Comparison of ENCODE assay signal across 18 mouse cellular contexts in genomic region chr4:71129306-71129705, GRCm38 (mm10).
DNase-seq lines count a peak whose midpoint lies in the region; ATAC-seq and TF ChIP-seq lines count a peak whose summit lies in the region.
"Had no signal": no experiment of that assay in that cellular context is flagged by ENCODE, and none has a peak within 500 bp of the region (broad histone marks: within the 10 kb centered on the region; RNA-seq: fewer than 3 reads in every experiment).

No protein-coding gene starts in this region.

- DNase-seq in forebrain, embryonic 14.5 days (ENCODE audit: low spot score) = peak; percentile 74
- no peak for DNase-seq in forebrain, embryonic 11.5 days (ENCODE audit: low spot score)
- DNase-seq in kidney, postnatal 14 days = peak; percentile 7
- no peak for DNase-seq in kidney, adult 11 months
- DNase-seq in midbrain, postnatal 0 days (ENCODE audit: low spot score) = peak; percentile 49
- DNase-seq in limb, embryonic 14.5 days (ENCODE audit: low spot score) = peak; percentile 65
- DNase-seq in retina, embryonic 14.5 days (ENCODE audit: low spot score) = no peak
- DNase-seq: adrenal gland, adult 8-10 months; cerebellum, adult 18-20 months; gastrocnemius, postnatal 14 days; right cerebral cortex, adult 18-20 months; spleen, adult 18-20 months; thymus, adult 18-20 months had no signal

- no peak overlapping the region for H3K27ac ChIP-seq in forebrain, embryonic 14.5 days (ENCODE audit: low read depth, low read length)
- H3K27ac ChIP-seq in forebrain, embryonic 11.5 days (ENCODE audit: low read depth, low read length) = no peak overlapping the region
- no peak overlapping the region for H3K27ac ChIP-seq in midbrain, postnatal 0 days (ENCODE audit: low read depth, low read length)
- H3K27ac ChIP-seq in midbrain, embryonic 16.5 days (ENCODE audit: low read length) = no peak overlapping the region
- H3K27ac ChIP-seq in limb, embryonic 14.5 days (replicated peaks; ENCODE audit: low read depth, low read length) = no peak overlapping the region
- H3K27ac ChIP-seq: hindbrain, embryonic 12.5 days; liver, embryonic 15.5 days had no signal

- no peak overlapping the region for H3K9ac ChIP-seq in forebrain, embryonic 14.5 days (ENCODE audit: low read length)
- no peak overlapping the region for H3K9ac ChIP-seq in forebrain, embryonic 11.5 days (ENCODE audit: low read length)
- H3K9ac ChIP-seq in midbrain, postnatal 0 days (replicated peaks; ENCODE audit: low read length, poor library complexity, severe bottlenecking) = no peak overlapping the region
- H3K9ac ChIP-seq in midbrain, embryonic 16.5 days (ENCODE audit: low read depth, low read length) = no peak overlapping the region
- H3K9ac ChIP-seq in limb, embryonic 14.5 days (ENCODE audit: low read depth, low read length, severe bottlenecking) = no peak overlapping the region
- H3K9ac ChIP-seq: hindbrain, embryonic 12.5 days; liver, embryonic 15.5 days had no signal

- WGBS in forebrain, embryonic 14.5 days = 31% methylated on average over 1 of the region's 1 CpGs
- 73% methylated on average over 1 of the region's 1 CpGs for WGBS in forebrain, embryonic 11.5 days
- 55% methylated on average over 1 of the region's 1 CpGs for WGBS in midbrain, postnatal 0 days
- WGBS in midbrain, embryonic 16.5 days = 56% methylated on average over 1 of the region's 1 CpGs
- 10% methylated on average over 1 of the region's 1 CpGs for WGBS in limb, embryonic 14.5 days

- no peaks in the 10 kb centered on the region for H3K27me3 ChIP-seq in forebrain, embryonic 14.5 days (replicated peaks; ENCODE audit: control insufficient read depth, insufficient read depth, low read length)
- H3K27me3 ChIP-seq in forebrain, embryonic 11.5 days (ENCODE audit: control insufficient read depth, insufficient read depth, low read length) = no peaks in the 10 kb centered on the region
- H3K27me3 ChIP-seq in midbrain, postnatal 0 days (ENCODE audit: insufficient read depth, low read length) = no peaks in the 10 kb centered on the region
- no peaks in the 10 kb centered on the region for H3K27me3 ChIP-seq in midbrain, embryonic 16.5 days (ENCODE audit: control insufficient read depth, insufficient read depth, low read depth, low read length)
- no peaks in the 10 kb centered on the region for H3K27me3 ChIP-seq in limb, embryonic 14.5 days (ENCODE audit: control insufficient read depth, insufficient read depth, low read length)
- H3K27me3 ChIP-seq: hindbrain, embryonic 12.5 days; liver, embryonic 15.5 days had no signal

- TF ChIP-seq CTCF in midbrain, postnatal 0 days (IDR thresholded peaks at IDR 0.05) = no peak

- peak; percentile 72 for ATAC-seq in forebrain, embryonic 14.5 days
- ATAC-seq in forebrain, embryonic 11.5 days (replicated peaks; ENCODE audit: low FRiP score) = no peak
- no peak for ATAC-seq in midbrain, postnatal 0 days (ENCODE audit: low FRiP score)
- no peak for ATAC-seq in midbrain, embryonic 16.5 days
- ATAC-seq in limb, embryonic 14.5 days (ENCODE audit: low FRiP score, low read depth) = no peak
- ATAC-seq: intestine, embryonic 16.5 days had no signal

- H3K4me1 ChIP-seq in forebrain, embryonic 14.5 days (ENCODE audit: control insufficient read depth, insufficient read depth, low read length) = 0 out of 2 replicates have a peak, but pooled peaks cover 2% of the 10 kb centered on the region
- no peaks in the 10 kb centered on the region for H3K4me1 ChIP-seq in forebrain, embryonic 11.5 days (replicated peaks; ENCODE audit: control insufficient read depth, insufficient read depth, low read length)
- H3K4me1 ChIP-seq in midbrain, postnatal 0 days (ENCODE audit: insufficient read depth, low read length) = no peaks in the 10 kb centered on the region
- peaks cover 3% of the 10 kb centered on the region; the same call in 1 of the 2 replicates for H3K4me1 ChIP-seq in midbrain, embryonic 16.5 days (ENCODE audit: control insufficient read depth, insufficient read depth, low read length)
- H3K4me1 ChIP-seq in limb, embryonic 14.5 days (ENCODE audit: control insufficient read depth, insufficient read depth, low read length) = peaks cover 10% of the 10 kb centered on the region
- H3K4me1 ChIP-seq: hindbrain, embryonic 12.5 days; liver, embryonic 15.5 days had no signal

- H3K4me2 ChIP-seq in forebrain, embryonic 14.5 days (ENCODE audit: low read length) = no peak overlapping the region
- no peak overlapping the region for H3K4me2 ChIP-seq in forebrain, embryonic 11.5 days (ENCODE audit: low read depth, low read length, severe bottlenecking)
- H3K4me2 ChIP-seq in midbrain, postnatal 0 days (ENCODE audit: low read depth, low read length, poor library complexity, severe bottlenecking) = no peak overlapping the region
- no peak overlapping the region for H3K4me2 ChIP-seq in midbrain, embryonic 16.5 days (ENCODE audit: low read length)
- no peak overlapping the region for H3K4me2 ChIP-seq in limb, embryonic 14.5 days (replicated peaks; ENCODE audit: low read depth, low read length, severe bottlenecking)
- H3K4me2 ChIP-seq: hindbrain, embryonic 12.5 days; liver, embryonic 15.5 days; midbrain, embryonic 11.5 days had no signal

- no peaks in the 10 kb centered on the region for H3K9me3 ChIP-seq in forebrain, embryonic 14.5 days (replicated peaks; ENCODE audit: control insufficient read depth, low read length)
- no peaks in the 10 kb centered on the region for H3K9me3 ChIP-seq in forebrain, embryonic 11.5 days (ENCODE audit: control insufficient read depth, low read length)
- H3K9me3 ChIP-seq in midbrain, postnatal 0 days (ENCODE audit: low read length) = no peaks in the 10 kb centered on the region
- no peaks in the 10 kb centered on the region for H3K9me3 ChIP-seq in midbrain, embryonic 16.5 days (replicated peaks; ENCODE audit: control insufficient read depth, low read length, poor library complexity, severe bottlenecking)
- no peaks in the 10 kb centered on the region for H3K9me3 ChIP-seq in limb, embryonic 14.5 days (ENCODE audit: control insufficient read depth, low read length)
- H3K9me3 ChIP-seq: hindbrain, embryonic 12.5 days; liver, embryonic 15.5 days had no signal

- H3K36me3 ChIP-seq in forebrain, embryonic 14.5 days (ENCODE audit: control insufficient read depth, insufficient read depth, low read length) = no peaks in the 10 kb centered on the region
- H3K36me3 ChIP-seq in forebrain, embryonic 11.5 days (ENCODE audit: control insufficient read depth, insufficient read depth, low read length) = no peaks in the 10 kb centered on the region
- no peaks in the 10 kb centered on the region for H3K36me3 ChIP-seq in midbrain, postnatal 0 days (ENCODE audit: insufficient read depth, low read length)
- no peaks in the 10 kb centered on the region for H3K36me3 ChIP-seq in midbrain, embryonic 16.5 days (ENCODE audit: control insufficient read depth, insufficient read depth, low read length)
- H3K36me3 ChIP-seq in limb, embryonic 14.5 days (ENCODE audit: control insufficient read depth, insufficient read depth, low read length) = no peaks in the 10 kb centered on the region
- H3K36me3 ChIP-seq: hindbrain, embryonic 12.5 days; liver, embryonic 15.5 days had no signal

- no peak for TF ChIP-seq POLR2A in limb, embryonic 14.5 days (IDR thresholded peaks at IDR 0.05; ENCODE audit: borderline replicate concordance, extremely low read depth, insufficient read depth, insufficient read length)

- H3K4me3 ChIP-seq in forebrain, embryonic 14.5 days (ENCODE audit: low read depth, low read length) = no peak overlapping the region
- H3K4me3 ChIP-seq in forebrain, embryonic 11.5 days (ENCODE audit: low read depth, low read length) = no peak overlapping the region
- H3K4me3 ChIP-seq in midbrain, postnatal 0 days (ENCODE audit: low read depth, low read length) = no peak overlapping the region
- H3K4me3 ChIP-seq in midbrain, embryonic 16.5 days (ENCODE audit: low read depth, low read length) = no peak overlapping the region
- H3K4me3 ChIP-seq in limb, embryonic 14.5 days (replicated peaks; ENCODE audit: low read length) = no peak overlapping the region
- H3K4me3 ChIP-seq: hindbrain, embryonic 12.5 days; liver, embryonic 15.5 days had no signal

Comparison
In these comparisons a context has a peak if more than half of its experiments do, and no peak if none do; other contexts are left out.
1. DNase-seq: peak in forebrain, embryonic 14.5 days (single experiment), kidney, postnatal 14 days (single experiment), midbrain, postnatal 0 days (single experiment) and limb, embryonic 14.5 days (single experiment); none in forebrain, embryonic 11.5 days (single experiment), kidney, adult 11 months (single experiment) and retina, embryonic 14.5 days (single experiment).